Mouse (Mus musculus) ES-E14 (cell line): Measurements from ENCODE around the gene Tbc1d30. TPM values are rescaled to one million over a fixed set of nuclear protein-coding genes. Genes with fewer than 3 reads are reported as not detected.

Experiments
- DNase-seq: peaks from one replicate; pipeline ENCODE4 v3.0.0-alpha.2; 2013; ENCODE audit warnings: low read depth, low spot score
- H3K27ac ChIP-seq: 2 replicates; pipeline ENCODE4 v1.5.1; 2012; ENCODE audit warnings: low read depth, mild to moderate bottlenecking, low read length, moderate library complexity, mixed read lengths; ENCODE audit not compliant: poor library complexity, insufficient read depth, severe bottlenecking
- H3K36me3 ChIP-seq: 2 replicates; pipeline ENCODE4 v1.6.1; 2012; ENCODE audit warnings: mild to moderate bottlenecking, low read length, moderate library complexity, mixed read lengths; ENCODE audit not compliant: control insufficient read depth, poor library complexity, insufficient read depth, severe bottlenecking
- H3K4me1 ChIP-seq, 2 experiments: fragments of 150-350 bp in 1 of 2; sonication (generic) in 1 of 2; 2 replicates each; pipeline ENCODE4 v1.6.1; 2012; ENCODE audit warnings: low read length in 2 of 2, mild to moderate bottlenecking in 1 of 2, mixed read lengths in 1 of 2; ENCODE audit not compliant: control insufficient read depth in 2 of 2, insufficient read depth in 2 of 2, poor library complexity in 1 of 2
- H3K4me3 ChIP-seq, 2 experiments: fragments of 150-350 bp in 1 of 2; sonication (generic) in 1 of 2; 2 replicates each; pipeline ENCODE4 v1.5.1; 2012; ENCODE audit warnings: low read length in 2 of 2, low read depth in 1 of 2, mild to moderate bottlenecking in 1 of 2, mixed read lengths in 1 of 2; ENCODE audit not compliant: insufficient read depth in 1 of 2, poor library complexity in 1 of 2, severe bottlenecking in 1 of 2
- H3K9ac ChIP-seq: 2 replicates; pipeline ENCODE4 v1.6.1; 2012; ENCODE audit warnings: low read depth, mild to moderate bottlenecking, low read length, mixed read lengths; ENCODE audit not compliant: poor library complexity, insufficient read depth, severe bottlenecking
- H3K9me3 ChIP-seq: fragments of 150-350 bp; sonication (generic); 2 replicates; pipeline ENCODE4 v1.6.1; 2012; ENCODE audit warnings: low read depth, mild to moderate bottlenecking, low read length; ENCODE audit not compliant: control insufficient read depth, insufficient read depth
- CHD2 ChIP-seq: IDR thresholded peaks from 2 replicates; pipeline ENCODE4 v1.6.1; 2014; ENCODE audit warnings: mild to moderate bottlenecking, low read depth, low read length, inconsistent platforms
- HCFC1 ChIP-seq: IDR thresholded peaks from 2 replicates; pipeline ENCODE4 v1.6.1; 2012; ENCODE audit warnings: low read length, inconsistent platforms, borderline replicate concordance; ENCODE audit not compliant: insufficient read depth
- MAFK ChIP-seq: IDR thresholded peaks from 2 replicates; pipeline ENCODE4 v1.6.1; 2014; ENCODE audit warnings: mild to moderate bottlenecking, low read depth, low read length, inconsistent platforms; ENCODE audit not compliant: insufficient read depth
- ZC3H11A ChIP-seq: IDR thresholded peaks from 2 replicates; pipeline ENCODE4 v1.6.1; 2012; ENCODE audit warnings: low read depth, mild to moderate bottlenecking, inconsistent platforms, low read length, borderline replicate concordance
- ZNF384 ChIP-seq: IDR thresholded peaks from 2 replicates; pipeline ENCODE4 v1.6.1; 2012; ENCODE audit warnings: low read depth, low read length, inconsistent platforms
- in situ Hi-C, 2 experiments: fragments of 600-800 bp; cut with MboI; formaldehyde crosslinking; loops; one replicate each; pipeline ENCODE4 v1.15.1; 2025; ENCODE audit warnings: low sequenced_read_pairs in 2 of 2, inconsistent platforms in 1 of 2; ENCODE audit not compliant: unreplicated experiment in 2 of 2
- total RNA-seq: library from RNA; depleted of rRNA; stranded (reverse); fragments of 300-350 nt; gene quantifications from 2 replicates; pipeline ENCODE4 v1.2.3, GENCODE M21; 2012

Tbc1d30 gene
- total RNA-seq, 1 experiment, result 0.45 TPM

- TF ChIP-seq MAFK (no peak), HCFC1 (no peak), CHD2 (no peak), ZNF384 (no peak), ZC3H11A (no peak)
- Histone ChIP-seq H3K27ac (no peak overlapping the region), H3K36me3 (no peaks in the 10 kb centered on the region), H3K9ac (no peak overlapping the region), H3K4me1 (no peaks in the 10 kb centered on the region), H3K4me3 (no peak overlapping the region), H3K9me3 (no peaks in the 10 kb centered on the region)
- no peak for DNase-seq
- in situ Hi-C loops, result no loop called here
Observed at GRCm38 (mm10) chr10:121329586-121329985, 21.5 kb downstream of the Tbc1d30 start.

DNA sequence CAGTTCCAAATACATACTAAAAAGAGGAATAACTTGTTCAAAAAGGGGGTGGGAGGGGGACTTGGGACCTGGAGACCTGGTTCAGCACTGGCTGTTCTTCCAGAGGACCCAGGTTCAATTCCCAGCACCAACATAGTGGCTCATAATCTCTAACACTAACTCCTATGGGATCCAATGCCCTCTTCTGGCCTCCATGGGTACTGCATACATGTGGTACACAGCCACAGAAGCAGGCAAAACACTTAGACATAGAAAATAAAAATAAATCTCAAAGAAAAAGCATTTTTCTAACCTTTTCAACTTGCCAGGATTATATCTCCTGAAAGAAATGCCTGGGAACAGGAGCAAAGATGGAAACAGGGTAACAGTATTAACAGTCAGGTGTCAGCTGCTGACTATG, 24.9 kb downstream of the Tbc1d30 start:
- no peak overlapping the region for H3K4me3 ChIP-seq
- H3K9me3 ChIP-seq, result no peaks in the 10 kb centered on the region
- H3K9ac ChIP-seq, result no peak overlapping the region
- in situ Hi-C loops, result no loop called here
- TF ChIP-seq ZC3H11A (peak; percentile 27; the same call in 1 of the 2 replicates), CHD2 (no peak), ZNF384 (no peak), HCFC1 (no peak), MAFK (no peak)
- no peak for DNase-seq
- H3K4me1 ChIP-seq, result no peaks in the 10 kb centered on the region
- H3K27ac ChIP-seq, result no peak overlapping the region
- no peaks in the 10 kb centered on the region for H3K36me3 ChIP-seq

DNA sequence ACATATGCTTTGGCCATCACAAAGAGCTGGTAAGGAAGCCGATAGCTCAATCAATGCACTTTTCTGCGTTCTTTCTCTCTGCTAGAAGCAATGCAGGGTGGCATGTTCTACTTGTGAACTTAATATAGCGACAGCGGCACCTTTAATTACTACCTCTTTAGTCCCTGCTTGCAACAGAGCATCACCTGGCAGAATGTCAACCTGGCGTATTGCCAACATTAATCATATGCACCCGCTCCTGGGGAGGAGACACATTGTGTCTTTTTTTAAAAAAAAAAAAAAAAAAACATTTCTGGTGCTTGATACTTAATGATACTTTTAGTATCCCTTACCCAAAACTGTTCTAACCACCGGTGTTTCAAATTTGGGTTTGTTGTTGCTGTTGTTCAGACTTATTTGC, 27.6 kb downstream of the Tbc1d30 start:
- Histone ChIP-seq H3K4me1 (no peaks in the 10 kb centered on the region), H3K36me3 (no peaks in the 10 kb centered on the region), H3K9me3 (no peaks in the 10 kb centered on the region), H3K9ac (no peak overlapping the region), H3K27ac (no peak overlapping the region), H3K4me3 (no peak overlapping the region)
- TF ChIP-seq HCFC1 (no peak), MAFK (no peak), ZC3H11A (no peak), CHD2 (no peak), ZNF384 (no peak)
- in situ Hi-C loops, result no loop called here
- no peak for DNase-seq

DNA sequence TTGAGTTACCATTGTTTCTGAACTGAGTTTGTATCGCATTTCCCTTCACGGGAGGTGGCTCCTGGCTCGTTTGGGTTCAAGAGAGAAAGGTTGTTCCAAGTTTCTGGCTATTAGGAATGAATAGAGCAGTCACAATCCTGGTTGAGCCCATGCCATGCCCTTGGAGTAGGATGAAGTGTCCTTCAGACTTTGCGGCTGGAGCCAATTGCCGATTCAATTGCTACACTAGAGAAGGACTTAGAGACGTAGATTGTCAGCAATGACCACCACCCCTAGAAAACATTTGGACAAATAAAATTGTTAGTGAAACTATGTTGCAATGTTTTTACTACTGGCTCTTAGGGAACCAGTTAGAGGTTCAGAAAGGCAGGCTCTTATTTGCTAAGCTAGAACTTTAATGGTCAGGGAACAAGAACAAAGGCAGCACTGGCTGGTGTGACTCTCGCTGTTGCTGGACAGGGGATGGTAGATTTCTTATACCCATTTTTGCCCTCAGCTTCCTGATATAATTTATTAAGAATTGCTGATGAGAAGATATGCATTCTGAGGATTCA, 32.6 kb downstream of the Tbc1d30 start:
- in situ Hi-C loops, result no loop called here
- DNase-seq, result no peak
- H3K4me3 ChIP-seq, result no peak overlapping the region
- H3K36me3 ChIP-seq, result no peaks in the 10 kb centered on the region
- H3K9me3 ChIP-seq, result no peaks in the 10 kb centered on the region
- H3K4me1 ChIP-seq, result no peaks in the 10 kb centered on the region
- TF ChIP-seq MAFK, result no peak
- no peak for TF ChIP-seq ZC3H11A
- TF ChIP-seq ZNF384, result no peak
- no peak for TF ChIP-seq HCFC1
- no peak for TF ChIP-seq CHD2
- H3K9ac ChIP-seq, result no peak overlapping the region
- H3K27ac ChIP-seq, result no peak overlapping the region

DNA sequence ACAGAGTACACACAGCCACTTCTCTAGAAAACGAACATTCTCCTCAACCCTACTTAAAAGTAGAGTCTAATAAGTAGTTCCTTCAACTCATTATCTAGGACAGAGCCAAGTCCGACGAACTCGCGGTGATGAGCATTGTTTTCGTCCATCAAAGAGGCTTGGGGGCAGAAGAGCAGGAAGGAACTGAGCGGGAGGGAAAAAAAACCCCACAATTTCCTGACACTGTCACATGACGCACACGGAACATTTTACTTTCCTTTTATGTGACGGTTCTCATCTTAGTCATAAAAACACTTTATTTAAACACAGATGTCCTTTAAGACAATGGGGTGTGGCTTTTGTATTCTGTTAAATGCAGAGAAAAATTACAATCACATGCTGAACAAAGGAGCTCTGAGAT, 34.7 kb downstream of the Tbc1d30 start:
- Histone ChIP-seq H3K4me1 (no peaks in the 10 kb centered on the region), H3K4me3 (no peak overlapping the region), H3K27ac (no peak overlapping the region), H3K36me3 (no peaks in the 10 kb centered on the region), H3K9ac (no peak overlapping the region), H3K9me3 (no peaks in the 10 kb centered on the region)
- in situ Hi-C loops, result no loop called here
- TF ChIP-seq CHD2 (no peak), MAFK (no peak), ZC3H11A (no peak), HCFC1 (no peak), ZNF384 (no peak)
- no peak for DNase-seq
